Mouse (Mus musculus) liver, postnatal 0 days (tissue): ENCODE measurements around the gene Slc35g1.

ENCODE experiments used
- CTCF ChIP-seq: sonication (generic); IDR thresholded peaks from 2 replicates; pipeline ENCODE4 v1.5.1; 2016; ENCODE audit warnings: antibody characterized with exemption, low read depth
- EP300 ChIP-seq: IDR thresholded peaks from 2 replicates; pipeline ENCODE4 v1.6.1; 2016; ENCODE audit warnings: antibody characterized with exemption, low read depth, mild to moderate bottlenecking

DNA sequence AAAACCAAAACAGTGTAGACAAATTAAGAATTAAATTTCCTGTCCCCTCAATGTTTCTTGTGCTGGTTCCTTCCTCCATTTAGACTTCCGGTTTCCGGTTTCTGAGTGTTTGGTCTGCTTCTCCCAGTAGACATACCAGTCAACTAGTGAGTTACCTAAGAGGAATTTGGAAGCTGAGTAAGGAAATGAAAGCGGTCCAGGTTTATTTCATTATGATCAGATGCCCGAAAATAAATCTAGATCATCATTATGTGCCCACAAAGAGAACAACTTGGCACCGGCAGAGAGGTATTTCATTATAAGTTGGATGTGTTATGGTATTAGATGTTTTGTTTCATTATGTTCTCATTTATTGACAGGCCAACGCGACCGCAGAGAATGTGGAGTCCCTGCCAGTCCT is 34.7 kb downstream of the Slc35g1 start:
- TF ChIP-seq CTCF = no peak
- TF ChIP-seq EP300 = no peak
